Mouse (Mus musculus) hindbrain, embryonic 16.5 days (tissue): Measurements from ENCODE around the gene Rrp7a. TPM values are rescaled to one million over a fixed set of nuclear protein-coding genes. Genes with fewer than 3 reads are reported as not detected.
"Not testable (repeated sequence)": the region's sequence is repeated elsewhere in the genome, so short reads cannot be mapped to it uniquely, and the experiment has no call there.

Experiments
- ATAC-seq: fragments of 200-750 bp; cut with Nextera tagmentation; 2 replicates; pipeline ENCODE4 v1.8.0; 2017; ENCODE audit warnings: moderate TSS enrichment, moderate library complexity
- H3K27ac ChIP-seq: fragments of 300-500 bp; sonication (generic); 2 replicates; pipeline ENCODE4 v1.5.1; 2014; ENCODE audit warnings: low read depth, mild to moderate bottlenecking, control low read depth, low read length, moderate library complexity
- H3K27me3 ChIP-seq: fragments of 300-500 bp; sonication (generic); replicated peaks from 2 replicates; pipeline ENCODE4 v1.6.1; 2014; ENCODE audit warnings: low read length; ENCODE audit not compliant: control insufficient read depth, insufficient read depth
- H3K36me3 ChIP-seq: fragments of 300-500 bp; sonication (generic); 2 replicates; pipeline ENCODE4 v1.6.1; 2014; ENCODE audit warnings: mild to moderate bottlenecking, low read length, moderate library complexity, mixed read lengths; ENCODE audit not compliant: control insufficient read depth, insufficient read depth
- H3K4me1 ChIP-seq: fragments of 300-500 bp; sonication (generic); 2 replicates; pipeline ENCODE4 v1.6.1; 2014; ENCODE audit warnings: low read depth, low read length; ENCODE audit not compliant: control insufficient read depth, insufficient read depth
- H3K4me2 ChIP-seq: fragments of 300-500 bp; sonication (generic); 2 replicates; pipeline ENCODE4 v1.6.1; 2014; ENCODE audit warnings: mild to moderate bottlenecking, low read length, control low read depth, moderate library complexity
- H3K4me3 ChIP-seq: fragments of 300-500 bp; sonication (generic); 2 replicates; pipeline ENCODE4 v1.5.1; 2014; ENCODE audit warnings: mild to moderate bottlenecking, low read length, control low read depth, moderate library complexity
- H3K9ac ChIP-seq: fragments of 300-500 bp; sonication (generic); 2 replicates; pipeline ENCODE4 v1.6.1; 2014; ENCODE audit warnings: low read depth, mild to moderate bottlenecking, control low read depth, low read length, moderate library complexity
- H3K9me3 ChIP-seq: fragments of 300-500 bp; sonication (generic); 2 replicates; pipeline ENCODE4 v1.6.1; 2014; ENCODE audit warnings: mild to moderate bottlenecking, low read length, moderate library complexity; ENCODE audit not compliant: control insufficient read depth
- WGBS: fragments of 180-500 bp; shearing (Covaris S2); extraction: QIAGEN DNeasy Blood & Tissue Kit; methylation state at CpG from one replicate; pipeline ENCODE4 v1.1.7; 2014; 5-methylcytosine and 5-hydroxymethylcytosine counted together
- polyA plus RNA-seq: library from polyadenylated mRNA; unstranded; fragments of >200 nt; fragmentation: Nextera tagmentation; extraction: Ambion mirVana; gene quantifications from 2 replicates; pipeline ENCODE4 v1.2.1, GENCODE M21; 2015

Gene Rrp7a
- polyA plus RNA-seq, 1 experiment from 2014 or later: 78.2 TPM

GRCm38 (mm10) chr15:83148395-83148794 is 25.8 kb upstream of the Rrp7a start:
- Histone ChIP-seq H3K4me2 (peak overlapping the region; percentile 85), H3K4me1 (peaks cover 8% of the 10 kb centered on the region), H3K9ac (peak overlapping the region; percentile 98), H3K4me3 (peak overlapping the region; percentile 90), H3K9me3 (no peaks in the 10 kb centered on the region), H3K27me3 (no peaks in the 10 kb centered on the region), H3K36me3 (peaks cover 11% of the 10 kb centered on the region), H3K27ac (peak overlapping the region; percentile 90)
- WGBS: 4% methylated on average over 21 of the region's 21 CpGs
- no peak for ATAC-seq

- H3K27me3 ChIP-seq: no peaks in the 10 kb centered on the region
- peaks cover 11% of the 10 kb centered on the region for H3K36me3 ChIP-seq
- no peak overlapping the region for H3K9ac ChIP-seq
- peaks cover 19% of the 10 kb centered on the region for H3K4me1 ChIP-seq
- WGBS: 97% methylated on average over 6 of the region's 6 CpGs
- H3K4me3 ChIP-seq: no peak overlapping the region
- ATAC-seq: no peak
- no peaks in the 10 kb centered on the region for H3K9me3 ChIP-seq
- no peak overlapping the region for H3K27ac ChIP-seq
- no peak overlapping the region for H3K4me2 ChIP-seq
Measured at GRCm38 (mm10) chr15:83145541-83145940, 22.9 kb upstream of the Rrp7a start.

GRCm38 (mm10) chr15:83142861-83143260 is 20.3 kb upstream of the Rrp7a start:
- Histone ChIP-seq H3K27ac (no peak overlapping the region), H3K4me3 (no peak overlapping the region), H3K9ac (no peak overlapping the region), H3K27me3 (no peaks in the 10 kb centered on the region), H3K4me1 (peaks cover 15% of the 10 kb centered on the region), H3K4me2 (peak overlapping the region; percentile 12; the same call in 1 of the 2 replicates), H3K36me3 (peaks cover 16% of the 10 kb centered on the region), H3K9me3 (no peaks in the 10 kb centered on the region)
- WGBS: 29% methylated on average over 5 of the region's 5 CpGs
- ATAC-seq: no peak

GRCm38 (mm10) chr15:83135654-83136053 is 13.1 kb upstream of the Rrp7a start:
- peaks cover 41% of the 10 kb centered on the region for H3K36me3 ChIP-seq
- no peak overlapping the region for H3K4me2 ChIP-seq
- no peaks in the 10 kb centered on the region for H3K4me1 ChIP-seq
- no peaks in the 10 kb centered on the region for H3K27me3 ChIP-seq
- no peak overlapping the region for H3K27ac ChIP-seq
- no peaks in the 10 kb centered on the region for H3K9me3 ChIP-seq
- no peak overlapping the region for H3K9ac ChIP-seq
- H3K4me3 ChIP-seq: no peak overlapping the region
- 93% methylated on average over 2 of the region's 2 CpGs for WGBS
- no peak for ATAC-seq

- Histone ChIP-seq H3K4me2 (no peak overlapping the region), H3K27me3 (no peaks in the 10 kb centered on the region), H3K4me3 (no peak overlapping the region), H3K4me1 (no peaks in the 10 kb centered on the region), H3K9me3 (no peaks in the 10 kb centered on the region), H3K36me3 (peaks cover 48% of the 10 kb centered on the region), H3K9ac (no peak overlapping the region), H3K27ac (no peak overlapping the region)
- no peak for ATAC-seq
- 80% methylated on average over 6 of the region's 6 CpGs for WGBS
Measured at GRCm38 (mm10) chr15:83134671-83135070, 12.1 kb upstream of the Rrp7a start.

- H3K27ac ChIP-seq: no peak overlapping the region
- ATAC-seq: no peak
- WGBS: 92% methylated on average over 7 of the region's 7 CpGs
- peaks cover 70% of the 10 kb centered on the region for H3K36me3 ChIP-seq
- no peaks in the 10 kb centered on the region for H3K27me3 ChIP-seq
- H3K9me3 ChIP-seq: no peaks in the 10 kb centered on the region
- no peak overlapping the region for H3K4me2 ChIP-seq
- no peak overlapping the region for H3K9ac ChIP-seq
- no peaks in the 10 kb centered on the region for H3K4me1 ChIP-seq
- no peak overlapping the region for H3K4me3 ChIP-seq
Measured at GRCm38 (mm10) chr15:83129530-83130231, 7.1 kb upstream of the Rrp7a start.

- H3K9me3 ChIP-seq, H3K27me3 ChIP-seq, H3K9ac ChIP-seq, H3K27ac ChIP-seq, H3K4me3 ChIP-seq, H3K4me1 ChIP-seq, H3K4me2 ChIP-seq, ATAC-seq: not testable (repeated sequence)
- 46% methylated on average over 3 of the region's 3 CpGs for WGBS
- H3K36me3 ChIP-seq: peaks cover 58% of the 10 kb centered on the region
Measured at GRCm38 (mm10) chr15:83127037-83127436, 4.4 kb upstream of the Rrp7a start.

- Histone ChIP-seq H3K9me3 (no peaks in the 10 kb centered on the region), H3K36me3 (peaks cover 53% of the 10 kb centered on the region), H3K4me1 (peaks cover 2% of the 10 kb centered on the region), H3K27ac (no peak overlapping the region), H3K4me2 (no peak overlapping the region), H3K4me3 (no peak overlapping the region), H3K27me3 (no peaks in the 10 kb centered on the region), H3K9ac (no peak overlapping the region)
- ATAC-seq: no peak
- WGBS: 77% methylated on average over 9 of the region's 9 CpGs
Measured at GRCm38 (mm10) chr15:83126582-83126981, 4.0 kb upstream of the Rrp7a start.

- Histone ChIP-seq H3K36me3 (peaks cover 38% of the 10 kb centered on the region), H3K27ac (no peak overlapping the region), H3K4me2 (no peak overlapping the region), H3K4me3 (no peak overlapping the region), H3K4me1 (peaks cover 7% of the 10 kb centered on the region), H3K9ac (no peak overlapping the region), H3K9me3 (no peaks in the 10 kb centered on the region), H3K27me3 (no peaks in the 10 kb centered on the region)
- 65% methylated on average over 5 of the region's 5 CpGs for WGBS
- ATAC-seq: no peak
Measured at GRCm38 (mm10) chr15:83124625-83125024, 2.0 kb upstream of the Rrp7a start.
